Mouse (Mus musculus) lung, embryonic 14.5 days (tissue): Measurements from ENCODE around the gene Crb1. TPM values are rescaled to one million over a fixed set of nuclear protein-coding genes. Genes with fewer than 3 reads are reported as not detected.

ENCODE experiments used
- ATAC-seq: fragments of 200-750 bp; cut with Nextera tagmentation; 2 replicates; pipeline ENCODE4 v1.8.0; 2017; ENCODE audit warnings: mild to moderate bottlenecking, moderate TSS enrichment, moderate library complexity; ENCODE audit not compliant: insufficient read depth
- DNase-seq: peaks from one replicate; pipeline ENCODE4 v3.0.0-alpha.2; 2015
- H3K27ac ChIP-seq: fragments of 300-500 bp; sonication (generic); 2 replicates; pipeline ENCODE4 v1.5.1; 2014; ENCODE audit warnings: low read depth, mild to moderate bottlenecking, moderate library complexity
- H3K27me3 ChIP-seq: fragments of 300-500 bp; sonication (generic); 2 replicates; pipeline ENCODE4 v1.6.1; 2014; ENCODE audit warnings: low read length, control low read depth; ENCODE audit not compliant: insufficient read depth
- H3K36me3 ChIP-seq: fragments of 300-500 bp; sonication (generic); 2 replicates; pipeline ENCODE4 v1.6.1; 2014; ENCODE audit warnings: control low read depth; ENCODE audit not compliant: insufficient read depth
- H3K4me1 ChIP-seq: fragments of 300-500 bp; sonication (generic); 2 replicates; pipeline ENCODE4 v1.6.1; 2014; ENCODE audit warnings: antibody characterized with exemption, control low read depth; ENCODE audit not compliant: insufficient read depth
- H3K4me2 ChIP-seq: fragments of 300-500 bp; sonication (generic); 2 replicates; pipeline ENCODE4 v1.6.1; 2014; ENCODE audit warnings: mild to moderate bottlenecking
- H3K4me3 ChIP-seq: fragments of 300-500 bp; sonication (generic); 2 replicates; pipeline ENCODE4 v1.5.1; 2014; ENCODE audit warnings: low read depth, low read length
- H3K9ac ChIP-seq: fragments of 300-500 bp; sonication (generic); 2 replicates; pipeline ENCODE4 v1.6.1; 2014
- H3K9me3 ChIP-seq: fragments of 300-500 bp; sonication (generic); 2 replicates; pipeline ENCODE4 v1.6.1; 2016; ENCODE audit warnings: low read depth, low read length, control low read depth
- CTCF ChIP-seq: IDR thresholded peaks from 2 replicates; pipeline ENCODE4 v1.5.1; 2016; ENCODE audit warnings: antibody characterized with exemption, low read depth
- WGBS: fragments of 180-500 bp; shearing (Covaris S2); extraction: QIAGEN DNeasy Blood & Tissue Kit; methylation state at CpG from one replicate; pipeline ENCODE4 v1.1.7; 2014; 5-methylcytosine and 5-hydroxymethylcytosine counted together
- polyA plus RNA-seq: library from polyadenylated mRNA; unstranded; fragments of >200 nt; fragmentation: Nextera tagmentation; extraction: Ambion mirVana; gene quantifications from 2 replicates; pipeline ENCODE4 v1.2.1, GENCODE M21; 2014

The Crb1 gene
- polyA plus RNA-seq, result not detected in 2 replicates

GRCm38 (mm10) chr1:139376638-139377286 is at the start of gene Crb1:
Gene Crb1, minus strand, starts transcription at chr1:139377100.
- WGBS, result 10% methylated on average over 5 of the region's 5 CpGs
- no peaks in the 10 kb centered on the region for H3K9me3 ChIP-seq
- no peaks in the 10 kb centered on the region for H3K4me1 ChIP-seq
- DNase-seq (peak; percentile 19), ATAC-seq (no peak)
- no peak within 1 kb of the TSS for H3K4me2 ChIP-seq
- no peaks in the 10 kb centered on the region for H3K36me3 ChIP-seq
- no peaks in the 10 kb centered on the region for H3K27me3 ChIP-seq
- TF ChIP-seq CTCF, result no peak
- no peak within 1 kb of the TSS for H3K4me3 ChIP-seq
- H3K9ac ChIP-seq, result no peak within 1 kb of the TSS
- no peak within 1 kb of the TSS for H3K27ac ChIP-seq

- peak overlapping the region; percentile 46; the same call in 1 of the 2 replicates for H3K27ac ChIP-seq
Measured at GRCm38 (mm10) chr1:139425006-139425405, 48.1 kb upstream of the Crb1 start.

GRCm38 (mm10) chr1:139423931-139424330 is 47.0 kb upstream of the Crb1 start:
- no peaks in the 10 kb centered on the region for H3K27me3 ChIP-seq
- no peak for TF ChIP-seq CTCF
- no peaks in the 10 kb centered on the region for H3K9me3 ChIP-seq
- no peak overlapping the region for H3K27ac ChIP-seq
- 23% methylated on average over 10 of the region's 10 CpGs for WGBS
- H3K4me3 ChIP-seq, result peak overlapping the region; percentile 88
- ATAC-seq (no peak), DNase-seq (no peak)
- peaks cover 5% of the 10 kb centered on the region for H3K36me3 ChIP-seq
- H3K4me1 ChIP-seq, result peaks cover 13% of the 10 kb centered on the region; the same call in 1 of the 2 replicates
- peak overlapping the region; percentile 43 for H3K9ac ChIP-seq
- H3K4me2 ChIP-seq, result peak overlapping the region; percentile 66

More at GRCm38 (mm10) chr1:139425006-139425405, 48.1 kb upstream of the Crb1 start:
- Histone ChIP-seq H3K4me1 (peaks cover 13% of the 10 kb centered on the region; the same call in 1 of the 2 replicates), H3K4me3 (peak overlapping the region; percentile 34), H3K4me2 (peak overlapping the region; percentile 68), H3K9me3 (no peaks in the 10 kb centered on the region), H3K9ac (peak overlapping the region; percentile 36; the same call in 1 of the 2 replicates), H3K36me3 (peaks cover 13% of the 10 kb centered on the region), H3K27me3 (no peaks in the 10 kb centered on the region)
- peak; percentile 79 for DNase-seq
- no peak for ATAC-seq
- TF ChIP-seq CTCF, result no peak
- WGBS, result 22% methylated on average over 3 of the region's 3 CpGs

GRCm38 (mm10) chr1:139422941-139423340 is 46.0 kb upstream of the Crb1 start:
- Histone ChIP-seq H3K9me3 (no peaks in the 10 kb centered on the region), H3K27me3 (no peaks in the 10 kb centered on the region), H3K27ac (peak overlapping the region; percentile 92), H3K4me3 (peak overlapping the region; percentile 88), H3K36me3 (0 out of 2 replicates have a peak, but pooled peaks cover 4% of the 10 kb centered on the region), H3K4me1 (peaks cover 13% of the 10 kb centered on the region; the same call in 1 of the 2 replicates), H3K9ac (peak overlapping the region; percentile 89), H3K4me2 (peak overlapping the region; percentile 66)
- WGBS, result 7% methylated on average over 10 of the region's 10 CpGs
- ATAC-seq (no peak), DNase-seq (peak; percentile 64)
- TF ChIP-seq CTCF, result no peak

GRCm38 (mm10) chr1:139421875-139422791 is 45.2 kb upstream of the Crb1 start, which contains the start of gene Zbtb41:
Gene Zbtb41, plus strand, starts transcription at chr1:139422288.
- WGBS, result under 1% methylated on average over 84 of the region's 88 CpGs
- Histone ChIP-seq H3K27ac (peak within 1 kb of the TSS; percentile 92), H3K4me1 (peaks cover 13% of the 10 kb centered on the region; the same call in 1 of the 2 replicates), H3K9ac (peak within 1 kb of the TSS; percentile 89), H3K9me3 (no peaks in the 10 kb centered on the region), H3K36me3 (0 out of 2 replicates have a peak, but pooled peaks cover 2% of the 10 kb centered on the region), H3K4me3 (peak within 1 kb of the TSS; percentile 88), H3K4me2 (peak within 1 kb of the TSS; percentile 66), H3K27me3 (no peaks in the 10 kb centered on the region)
- ATAC-seq (peak; percentile 95), DNase-seq (peak; percentile 95)
- peak; percentile 62 for TF ChIP-seq CTCF

- ATAC-seq, result peak; percentile 11
- no peaks in the 10 kb centered on the region for H3K27me3 ChIP-seq
- no peak for DNase-seq
- H3K4me2 ChIP-seq, result peak overlapping the region; percentile 66
- H3K9me3 ChIP-seq, result no peaks in the 10 kb centered on the region
- H3K36me3 ChIP-seq, result no peaks in the 10 kb centered on the region
- H3K27ac ChIP-seq, result no peak overlapping the region
- H3K4me1 ChIP-seq, result peaks cover 13% of the 10 kb centered on the region; the same call in 1 of the 2 replicates
- H3K9ac ChIP-seq, result peak overlapping the region; percentile 89
- TF ChIP-seq CTCF, result no peak
- H3K4me3 ChIP-seq, result peak overlapping the region; percentile 88
- under 1% methylated on average over 8 of the region's 8 CpGs for WGBS
Measured at GRCm38 (mm10) chr1:139421521-139421874, 44.6 kb upstream of the Crb1 start.
